In the genomic region with DNA sequence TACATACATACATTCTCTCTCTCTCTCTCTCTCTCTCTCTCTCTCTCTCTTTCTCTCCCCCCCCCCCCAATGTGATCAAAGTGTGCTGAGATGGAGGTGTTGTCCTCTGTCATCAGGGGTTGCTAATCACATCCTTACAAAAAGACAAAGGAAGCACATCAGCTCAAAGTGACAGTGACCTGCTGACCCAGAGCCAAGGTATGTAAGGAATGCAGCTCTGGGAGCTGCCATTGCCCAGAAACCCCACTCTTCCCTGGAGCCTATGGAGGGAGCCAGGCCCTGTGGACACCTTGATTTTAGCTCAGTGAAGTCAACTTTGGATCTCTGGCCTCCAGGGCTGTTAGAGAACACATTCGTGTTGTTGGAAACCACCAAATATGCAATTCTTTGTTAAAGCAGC, we compare ENCODE assay signal across 23 mouse cellular contexts.
A peak's percentile ranks its signal among the peaks of the same experiment; 100 is the strongest.
DNase-seq lines count a peak whose midpoint lies in the region; ATAC-seq and TF ChIP-seq lines count a peak whose summit lies in the region.
"Had no signal": no experiment of that assay in that cellular context is flagged by ENCODE, and none has a peak within 500 bp of the region (broad histone marks: within the 10 kb centered on the region; RNA-seq: fewer than 3 reads in every experiment).

No protein-coding gene starts in this region.

- DNase-seq in embryo, embryonic 9.5 days (ENCODE audit: extremely low spot score), result peak; percentile 45
- no peak for DNase-seq in embryo, embryonic 11 days
- DNase-seq in lung, embryonic 14.5 days, result peak; percentile 13
- DNase-seq in lung, postnatal 10 days, result no peak
- DNase-seq in ZHBTc4 (ENCODE audit: low read depth, low spot score), result peak; percentile 78
- DNase-seq in yolk sac, embryonic 10.5 days (ENCODE audit: low spot score), result peak; percentile 40
- no peak for DNase-seq in cerebellum, postnatal 10 days
- DNase-seq in spleen, postnatal 36 days (ENCODE audit: low spot score in 2 of 2), result no peak
- DNase-seq: adrenal gland, adult 2 months; adrenal gland, postnatal 36 days; cerebellum, adult 2 months; cerebellum, postnatal 14 days; forebrain, postnatal 0 days; gastrocnemius, postnatal 14 days; heart, postnatal 10 days; kidney, adult 2 months had no signal

- no peak overlapping the region for H3K27ac ChIP-seq in lung, embryonic 14.5 days (ENCODE audit: low read depth)
- H3K27ac ChIP-seq: embryonic facial prominence, embryonic 13.5 days; forebrain, embryonic 12.5 days; hindbrain, embryonic 10.5 days; hindbrain, embryonic 15.5 days had no signal

- H3K9me3 ChIP-seq in lung, embryonic 14.5 days (ENCODE audit: low read depth, low read length), result no peaks in the 10 kb centered on the region
- H3K9me3 ChIP-seq: embryonic facial prominence, embryonic 13.5 days; forebrain, embryonic 12.5 days; G1E; hindbrain, embryonic 10.5 days; hindbrain, embryonic 15.5 days had no signal

- H3K27me3 ChIP-seq in lung, embryonic 14.5 days (ENCODE audit: insufficient read depth, low read length), result no peaks in the 10 kb centered on the region
- H3K27me3 ChIP-seq: CH12.LX; embryonic facial prominence, embryonic 13.5 days; forebrain, embryonic 12.5 days; hindbrain, embryonic 15.5 days had no signal

- no peak for TF ChIP-seq CTCF in lung, embryonic 14.5 days (IDR thresholded peaks at IDR 0.05; ENCODE audit: low read depth)

- 53% methylated on average over 1 of the region's 1 CpGs for WGBS in lung, embryonic 14.5 days

- no peak overlapping the region for H3K9ac ChIP-seq in lung, embryonic 14.5 days
- H3K9ac ChIP-seq: embryonic facial prominence, embryonic 13.5 days; forebrain, embryonic 12.5 days; forebrain, postnatal 0 days; hindbrain, embryonic 15.5 days had no signal

- H3K4me3 ChIP-seq in lung, embryonic 14.5 days (ENCODE audit: low read depth, low read length), result no peak overlapping the region
- H3K4me3 ChIP-seq: embryonic facial prominence, embryonic 13.5 days; forebrain, embryonic 12.5 days; hindbrain, embryonic 10.5 days; hindbrain, embryonic 15.5 days had no signal

- H3K36me3 ChIP-seq in lung, embryonic 14.5 days (ENCODE audit: insufficient read depth), result no peaks in the 10 kb centered on the region
- H3K36me3 ChIP-seq: embryonic facial prominence, embryonic 13.5 days; forebrain, embryonic 12.5 days; G1E; hindbrain, embryonic 10.5 days; hindbrain, embryonic 15.5 days had no signal

- no peak overlapping the region for H3K4me2 ChIP-seq in lung, embryonic 14.5 days
- H3K4me2 ChIP-seq: embryonic facial prominence, embryonic 13.5 days; forebrain, embryonic 12.5 days; hindbrain, embryonic 15.5 days had no signal

- peaks cover 2% of the 10 kb centered on the region; the same call in 1 of the 2 replicates for H3K4me1 ChIP-seq in lung, embryonic 14.5 days (ENCODE audit: insufficient read depth)

- no peak for ATAC-seq in lung, embryonic 14.5 days (ENCODE audit: insufficient read depth)
- ATAC-seq: forebrain, postnatal 0 days; intestine, embryonic 16.5 days had no signal

Comparison
In these comparisons a context has a peak if more than half of its experiments do, and no peak if none do; other contexts are left out.
1. DNase-seq: peak in embryo, embryonic 9.5 days (single experiment), lung, embryonic 14.5 days (single experiment), ZHBTc4 (single experiment) and yolk sac, embryonic 10.5 days (single experiment); none in embryo, embryonic 11 days (single experiment), lung, postnatal 10 days (single experiment), cerebellum, postnatal 10 days (0 of 2) and spleen, postnatal 36 days (0 of 2).